Mouse (Mus musculus) G1E (cell line): ENCODE measurements around the gene Znrf1.
A peak's percentile ranks its signal among the peaks of the same experiment; 100 is the strongest.

Experiments used
- CTCF ChIP-seq: IDR thresholded peaks from 2 replicates; pipeline ENCODE4 v1.5.1; 2012; ENCODE audit warnings: low read depth, low read length, inconsistent platforms, mixed read lengths
- TAL1 ChIP-seq: conservative IDR thresholded peaks from 2 replicates; pipeline ENCODE4 v1.6.1; 2012; ENCODE audit warnings: low read depth, low read length, inconsistent platforms, mixed read lengths

DNA sequence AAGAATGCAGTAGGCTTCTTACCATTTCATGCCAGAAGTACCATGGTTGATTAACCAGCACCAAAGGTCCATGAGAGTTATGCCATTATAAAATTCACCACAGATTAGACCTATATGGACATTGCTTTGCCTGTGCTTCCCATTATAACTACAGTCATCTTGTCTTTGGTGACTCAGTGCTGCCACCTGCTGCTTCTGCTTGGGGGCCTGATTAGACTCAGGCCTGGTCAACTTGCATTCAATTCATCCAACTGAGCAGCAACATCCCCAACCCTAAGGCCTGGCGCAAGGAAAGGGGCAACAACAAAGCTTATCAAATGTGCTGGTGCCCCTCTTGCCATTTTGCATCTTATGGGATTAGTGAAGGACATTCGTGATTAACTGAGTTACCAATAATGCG is 126.6 kb downstream of the Znrf1 start:
- peak; percentile 62 for TF ChIP-seq CTCF
- TF ChIP-seq TAL1 = no peak
